Mouse (Mus musculus) embryonic facial prominence, embryonic 10.5 days (tissue): ENCODE measurements at regions not wholly inside any gene's neighbourhood (a gene's known extent, or its start where the extent isn't known, plus 50 kb on each side); places are given as distances from the start of the nearest gene placed in this dataset.
A peak's percentile ranks its signal among the peaks of the same experiment; 100 is the strongest.

Source experiments
- DNase-seq: peaks from one replicate; pipeline ENCODE4 v3.0.0-alpha.2; 2017; ENCODE audit warnings: low spot score
- H3K27ac ChIP-seq: fragments of 300-500 bp; sonication (generic); replicated peaks from 2 replicates; pipeline ENCODE4 v1.5.1; 2016; ENCODE audit warnings: mild to moderate bottlenecking
- H3K27me3 ChIP-seq: fragments of 300-500 bp; sonication (generic); replicated peaks from 2 replicates; pipeline ENCODE4 v1.6.1; 2016; ENCODE audit warnings: low read depth, mild to moderate bottlenecking; ENCODE audit not compliant: poor library complexity, severe bottlenecking
- H3K36me3 ChIP-seq: fragments of 300-500 bp; sonication (generic); replicated peaks from 2 replicates; pipeline ENCODE4 v1.6.1; 2016; ENCODE audit warnings: mild to moderate bottlenecking, moderate library complexity
- H3K4me1 ChIP-seq: fragments of 300-500 bp; sonication (generic); 2 replicates; pipeline ENCODE4 v1.6.1; 2016
- H3K4me3 ChIP-seq: fragments of 300-500 bp; sonication (generic); 2 replicates; pipeline ENCODE4 v1.5.1; 2016; ENCODE audit warnings: mild to moderate bottlenecking, moderate library complexity
- H3K9me3 ChIP-seq: fragments of 300-500 bp; sonication (generic); 2 replicates; pipeline ENCODE4 v1.6.1; 2016; ENCODE audit warnings: mild to moderate bottlenecking
- WGBS: fragments of 180-500 bp; shearing (Covaris S2); methylation state at CpG from one replicate; pipeline ENCODE4 v1.1.7; 2016; 5-methylcytosine and 5-hydroxymethylcytosine counted together

- H3K27ac ChIP-seq: no peak overlapping the region
- DNase-seq: no peak
These were observed 2779.1 kb downstream of the 9330182O14Rik start for GRCm38 (mm10) chr15:42913285-42913684.

GRCm38 (mm10) chr15:42914099-42914498 lies 2779.9 kb downstream of the 9330182O14Rik start:
- no peak overlapping the region for H3K4me3 ChIP-seq
- no peaks in the 10 kb centered on the region for H3K27me3 ChIP-seq
- 0 out of 2 replicates have a peak, but pooled peaks cover 5% of the 10 kb centered on the region for H3K4me1 ChIP-seq
- no peak overlapping the region for H3K27ac ChIP-seq
- H3K36me3 ChIP-seq: no peaks in the 10 kb centered on the region
- DNase-seq: peak; percentile 64
- H3K9me3 ChIP-seq: no peaks in the 10 kb centered on the region
- WGBS: 11% methylated on average over 3 of the region's 3 CpGs

More at GRCm38 (mm10) chr15:42913285-42913684, 2779.1 kb downstream of the 9330182O14Rik start:
- H3K4me1 ChIP-seq: 0 out of 2 replicates have a peak, but pooled peaks cover 5% of the 10 kb centered on the region
- 53% methylated on average over 2 of the region's 2 CpGs for WGBS
- no peaks in the 10 kb centered on the region for H3K27me3 ChIP-seq
- H3K4me3 ChIP-seq: no peak overlapping the region
- H3K36me3 ChIP-seq: no peaks in the 10 kb centered on the region
- no peaks in the 10 kb centered on the region for H3K9me3 ChIP-seq

GRCm38 (mm10) chr15:42915195-42915594 lies 2781.0 kb downstream of the 9330182O14Rik start:
- no peak for DNase-seq
- H3K36me3 ChIP-seq: no peaks in the 10 kb centered on the region
- no peak overlapping the region for H3K4me3 ChIP-seq
- 0 out of 2 replicates have a peak, but pooled peaks cover 5% of the 10 kb centered on the region for H3K4me1 ChIP-seq
- no peaks in the 10 kb centered on the region for H3K27me3 ChIP-seq
- no peak overlapping the region for H3K27ac ChIP-seq
- 87% methylated on average over 11 of the region's 11 CpGs for WGBS
- no peaks in the 10 kb centered on the region for H3K9me3 ChIP-seq

- Histone ChIP-seq H3K36me3 (no peaks in the 10 kb centered on the region), H3K27me3 (no peaks in the 10 kb centered on the region), H3K27ac (no peak overlapping the region), H3K9me3 (no peaks in the 10 kb centered on the region), H3K4me1 (no peaks in the 10 kb centered on the region), H3K4me3 (no peak overlapping the region)
- no peak for DNase-seq
- 66% methylated on average over 3 of the region's 3 CpGs for WGBS
These were observed 2787.5 kb downstream of the 9330182O14Rik start for GRCm38 (mm10) chr15:42921618-42922017.

GRCm38 (mm10) chr15:42928331-42928730 lies 2794.2 kb downstream of the 9330182O14Rik start:
- no peak for DNase-seq
- Histone ChIP-seq H3K36me3 (no peaks in the 10 kb centered on the region), H3K27ac (no peak overlapping the region), H3K27me3 (no peaks in the 10 kb centered on the region), H3K4me1 (no peaks in the 10 kb centered on the region), H3K9me3 (no peaks in the 10 kb centered on the region), H3K4me3 (no peak overlapping the region)
- WGBS: 83% methylated on average over 4 of the region's 4 CpGs

GRCm38 (mm10) chr15:42944610-42945009 lies 2810.4 kb downstream of the 9330182O14Rik start:
- Histone ChIP-seq H3K4me1 (no peaks in the 10 kb centered on the region), H3K4me3 (no peak overlapping the region), H3K27ac (no peak overlapping the region), H3K27me3 (no peaks in the 10 kb centered on the region), H3K36me3 (no peaks in the 10 kb centered on the region), H3K9me3 (no peaks in the 10 kb centered on the region)
- DNase-seq: no peak
- 82% methylated on average over 1 of the region's 1 CpGs for WGBS

GRCm38 (mm10) chr15:42955167-42955566 lies 2821.0 kb downstream of the 9330182O14Rik start:
- WGBS: 78% methylated on average over 4 of the region's 4 CpGs
- Histone ChIP-seq H3K36me3 (no peaks in the 10 kb centered on the region), H3K4me1 (no peaks in the 10 kb centered on the region), H3K4me3 (no peak overlapping the region), H3K27ac (no peak overlapping the region), H3K9me3 (no peaks in the 10 kb centered on the region), H3K27me3 (no peaks in the 10 kb centered on the region)
- no peak for DNase-seq

GRCm38 (mm10) chr15:42962747-42963338 lies 2828.7 kb downstream of the 9330182O14Rik start:
- Histone ChIP-seq H3K36me3 (no peaks in the 10 kb centered on the region), H3K27ac (no peak overlapping the region), H3K27me3 (no peaks in the 10 kb centered on the region), H3K4me1 (peaks cover 7% of the 10 kb centered on the region), H3K4me3 (no peak overlapping the region), H3K9me3 (no peaks in the 10 kb centered on the region)
- DNase-seq: peak; percentile 59
- WGBS: 21% methylated on average over 11 of the region's 11 CpGs

GRCm38 (mm10) chr15:42965314-42965713 lies 2831.1 kb downstream of the 9330182O14Rik start:
- Histone ChIP-seq H3K4me1 (peaks cover 7% of the 10 kb centered on the region), H3K9me3 (no peaks in the 10 kb centered on the region), H3K27me3 (no peaks in the 10 kb centered on the region), H3K36me3 (no peaks in the 10 kb centered on the region), H3K4me3 (no peak overlapping the region), H3K27ac (no peak overlapping the region; the same call in 1 of the 2 replicates)
- DNase-seq: no peak
- 71% methylated on average over 3 of the region's 3 CpGs for WGBS
